Mouse (Mus musculus) spleen, adult 2 months (tissue): ENCODE results near the gene Oit1.

Experiments used
- CTCF ChIP-seq: fragments of 200-500 bp; IDR thresholded peaks from 2 replicates; pipeline ENCODE4 v1.5.1; 2011; ENCODE audit warnings: mild to moderate bottlenecking, inconsistent platforms; ENCODE audit not compliant: insufficient read depth, insufficient read length, insufficient replicate concordance; ENCODE audit errors: extremely low read depth
- POLR2A ChIP-seq: fragments of 200-500 bp; IDR thresholded peaks from 2 replicates; pipeline ENCODE4 v1.6.1; 2011; ENCODE audit warnings: low read depth, low read length, inconsistent platforms

DNA sequence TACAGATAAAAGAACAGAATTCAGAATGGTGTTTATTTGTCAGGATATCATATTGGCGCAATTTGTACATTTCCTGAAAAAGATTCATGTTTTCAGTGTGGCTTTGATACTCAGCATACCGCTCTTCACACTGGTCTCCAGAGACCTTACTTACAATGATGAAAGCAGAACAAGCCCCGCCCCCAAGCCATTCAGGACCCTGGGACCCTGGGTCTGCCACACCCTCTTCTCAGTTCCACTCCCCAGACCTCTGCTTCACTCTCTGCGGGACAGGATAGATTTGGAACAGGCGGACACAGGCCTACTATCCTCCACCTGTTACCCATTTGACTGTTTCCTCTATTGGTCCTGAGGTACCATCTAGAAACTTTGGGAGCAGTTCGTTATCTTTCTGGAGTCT is 27.4 kb upstream of the Oit1 start:
- TF ChIP-seq CTCF (no peak), POLR2A (no peak)
